Mouse (Mus musculus): ENCODE measurements around the gene Gm14325. TPM values are rescaled to one million over a fixed set of nuclear protein-coding genes. Genes with fewer than 3 reads are reported as not detected.
"Not testable (repeated sequence)": the region's sequence is repeated elsewhere in the genome, so short reads cannot be mapped to it uniquely, and the experiment has no call there.

Gm14325 gene
- 10 to 100 TPM; 66.5 to 70.7 TPM for total RNA-seq (2021)
- long read RNA-seq, experiment 1, transcript Gm14325-202 (3 exons, 310 nt) = major isoform, 27 of 30 reads
- long read RNA-seq, experiment 1, partial matches to known transcripts = 1 of 30 reads
- long read RNA-seq, experiment 1, other reads (novel, unspliced or antisense) = 0 of 30 reads
- long read RNA-seq, experiment 2, transcript Gm14325-202 (3 exons, 310 nt) = major isoform, 29 of 31 reads
- long read RNA-seq, experiment 2, partial matches to known transcripts = 0 of 31 reads
- long read RNA-seq, experiment 2, other reads (novel, unspliced or antisense) = 0 of 31 reads

- peak; percentile 57 for DNase-seq
Measured at GRCm38 (mm10) chr2:177839901-177840663, at the start of gene Gm14325. Gm14325 (minus strand) TSS chr2:177840336.

- not testable (repeated sequence) for DNase-seq
Measured at GRCm38 (mm10) chr2:177887743-177888142, 47.6 kb upstream of the Gm14325 start.

GRCm38 (mm10) chr2:177862254-177862653 lies 22.1 kb upstream of the Gm14325 start:
- DNase-seq = not testable (repeated sequence)

GRCm38 (mm10) chr2:177843666-177844065 lies 3.5 kb upstream of the Gm14325 start:
- not testable (repeated sequence) for DNase-seq

- not testable (repeated sequence) for DNase-seq
Measured at GRCm38 (mm10) chr2:177836756-177837155, 3.4 kb downstream of the Gm14325 start.

- DNase-seq = not testable (repeated sequence)
Measured at GRCm38 (mm10) chr2:177835733-177836536, 4.2 kb downstream of the Gm14325 start.

GRCm38 (mm10) chr2:177821952-177822351 lies 18.2 kb downstream of the Gm14325 start:
- DNase-seq = peak; percentile 30

GRCm38 (mm10) chr2:177806170-177806569 lies 34.0 kb downstream of the Gm14325 start:
- DNase-seq = not testable (repeated sequence)

- DNase-seq = not testable (repeated sequence)
Measured at GRCm38 (mm10) chr2:177787351-177787750, 52.8 kb downstream of the Gm14325 start.

Other genes with a start within 250 kb of the Gm14325 start
- gene Gm14322, start 81.0 kb downstream of the Gm14325 start, total RNA-seq (2021) = 10 to 100 TPM; 11.0 to 16.5 TPM
- 1 to 10 TPM; 2.8 to 4.3 TPM for gene Gm14327, start 56.8 kb upstream of the Gm14325 start, total RNA-seq (2021)
- under 1 TPM; 0.47 to 0.52 TPM for gene Zfp972, start 85.3 kb upstream of the Gm14325 start, total RNA-seq (2021)
- 10 to 100 TPM; 20.6 to 23.0 TPM for gene Gm14326, start 117.0 kb upstream of the Gm14325 start, total RNA-seq (2021)
- gene Zfp971, start 182.9 kb upstream of the Gm14325 start, total RNA-seq (2021) = 10 to 100 TPM; 17.7 to 19.8 TPM
- gene Zfp931, start 238.1 kb upstream of the Gm14325 start, total RNA-seq (2021) = 1 to 10 TPM; 7.1 to 7.7 TPM